Mouse (Mus musculus): ENCODE results near the gene Fxyd2. TPM values are rescaled to one million over a fixed set of nuclear protein-coding genes. Genes with fewer than 3 reads are reported as not detected.
A peak's percentile ranks its signal among the peaks of the same experiment; 100 is the strongest.

The Fxyd2 gene
- total and polyA plus RNA-seq, 3 experiments = 5.0 to 11.7 (median 5.2) TPM

- no peak for DNase-seq
These were observed 8.2 kb upstream of the Fxyd2 start for GRCm38 (mm10) chr9:45391299-45391698.

GRCm38 (mm10) chr9:45395218-45395617, 4.3 kb upstream of the Fxyd2 start:
- DNase-seq = no peak

- DNase-seq = no peak
These were observed 3.7 kb upstream of the Fxyd2 start for GRCm38 (mm10) chr9:45395796-45396195.

- DNase-seq = no peak
These were observed 1.1 kb upstream of the Fxyd2 start for GRCm38 (mm10) chr9:45398336-45398735.

DNA sequence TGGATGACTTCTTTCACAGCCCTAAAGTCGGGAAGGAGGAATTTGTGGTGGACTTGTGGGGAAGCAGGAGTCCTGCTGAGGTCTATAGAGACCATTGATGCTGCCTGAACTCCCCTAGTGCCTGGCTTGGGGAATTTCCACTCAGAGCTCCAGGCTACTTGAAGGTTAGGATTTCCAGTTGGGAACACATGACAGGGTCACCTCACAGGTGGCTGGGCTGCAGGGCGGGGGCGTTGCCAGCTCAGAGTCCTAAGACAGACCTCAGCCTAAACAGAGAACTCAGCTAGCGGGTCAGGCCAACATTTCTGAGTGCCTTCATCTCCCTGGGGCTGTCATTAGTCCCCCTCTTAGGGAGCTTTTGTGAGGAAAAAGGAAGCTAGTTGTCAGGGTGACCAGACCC, 2.4 kb downstream of the Fxyd2 start:
- DNase-seq = no peak

DNA sequence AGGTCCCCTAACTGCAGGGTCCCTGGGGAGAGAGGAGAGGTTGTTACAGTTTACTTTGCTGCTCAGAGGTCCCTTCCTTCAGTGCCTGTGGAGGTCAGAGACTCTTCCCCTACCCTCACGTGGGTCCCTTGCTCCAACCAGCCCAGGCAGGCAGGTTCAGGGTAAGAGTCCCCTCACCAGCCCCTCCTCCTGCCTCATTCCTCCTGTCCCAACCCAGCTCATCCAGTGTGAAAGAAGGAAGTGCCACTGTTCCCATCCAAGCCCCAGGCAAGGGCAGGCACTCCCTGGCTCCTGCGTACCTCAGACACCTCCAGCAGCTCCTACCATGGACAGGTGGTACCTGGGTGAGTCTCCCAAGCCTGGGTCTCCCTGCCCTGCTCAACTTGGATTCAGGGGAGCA, 3.5 kb downstream of the Fxyd2 start:
- no peak for DNase-seq

DNA sequence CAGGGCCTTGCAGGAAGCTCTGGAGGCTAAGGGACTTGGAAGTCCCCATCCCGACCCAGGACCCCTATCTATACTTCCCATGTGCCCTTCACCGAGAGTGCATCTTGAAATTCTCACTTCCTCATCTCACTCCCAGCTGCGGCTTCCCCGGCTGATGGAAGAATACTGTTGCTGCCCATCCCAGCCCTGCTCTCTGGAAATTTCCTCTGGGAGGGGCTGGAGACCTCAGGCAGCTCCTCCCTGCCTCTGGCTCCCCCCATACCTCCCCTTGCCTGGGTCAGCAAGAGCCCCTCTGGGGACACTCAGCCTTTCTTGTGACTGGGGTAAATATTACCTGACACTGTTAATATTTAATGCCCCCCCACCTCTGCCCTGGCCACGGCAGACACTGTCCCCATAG, 6.2 kb downstream of the Fxyd2 start:
- no peak for DNase-seq

DNA sequence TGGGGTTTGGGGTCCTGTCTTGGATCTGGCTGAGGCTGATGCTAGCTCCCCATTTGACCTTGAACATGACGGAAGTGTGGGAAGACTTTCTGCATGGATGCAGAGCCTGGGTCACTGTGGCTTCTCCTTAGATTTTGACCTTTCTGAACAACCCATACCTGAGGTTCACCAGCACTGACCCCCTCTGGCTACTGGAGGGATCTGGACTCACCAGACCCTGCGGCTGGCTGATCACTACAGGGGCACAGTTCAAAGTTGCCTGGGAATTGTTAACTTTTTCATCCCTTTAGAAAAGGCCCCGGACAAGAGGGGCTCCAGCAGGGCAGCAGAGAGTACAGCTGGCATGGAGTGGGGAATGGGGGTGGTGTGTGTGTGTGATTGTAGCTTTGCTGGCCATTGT, 7.3 kb downstream of the Fxyd2 start:
- DNase-seq = no peak

GRCm38 (mm10) chr9:45407706-45408675, 8.5 kb downstream of the Fxyd2 start:
- DNase-seq = peak; percentile 80

DNA sequence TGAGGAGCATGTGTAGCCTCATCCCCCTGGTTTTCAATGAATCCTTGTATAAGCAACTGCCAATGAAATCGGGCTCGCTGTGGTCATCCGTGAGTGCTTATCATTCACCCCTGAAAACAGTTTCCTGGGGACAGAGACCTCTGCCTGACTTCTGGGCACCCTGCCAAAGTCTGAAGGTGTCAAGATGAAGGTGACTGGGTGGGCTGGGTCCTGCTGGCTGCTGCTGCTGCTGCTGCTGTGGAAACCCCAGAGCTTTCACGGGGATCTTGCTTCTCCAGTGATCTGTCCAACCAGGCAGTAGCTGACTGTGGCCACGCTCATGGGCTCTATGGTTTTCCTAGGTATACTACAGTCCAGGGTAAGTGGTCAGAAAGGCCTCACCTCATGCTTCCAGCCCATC, 10.7 kb downstream of the Fxyd2 start:
- no peak for DNase-seq

- DNase-seq = no peak
These were observed 11.1 kb downstream of the Fxyd2 start for GRCm38 (mm10) chr9:45410614-45411013.

DNA sequence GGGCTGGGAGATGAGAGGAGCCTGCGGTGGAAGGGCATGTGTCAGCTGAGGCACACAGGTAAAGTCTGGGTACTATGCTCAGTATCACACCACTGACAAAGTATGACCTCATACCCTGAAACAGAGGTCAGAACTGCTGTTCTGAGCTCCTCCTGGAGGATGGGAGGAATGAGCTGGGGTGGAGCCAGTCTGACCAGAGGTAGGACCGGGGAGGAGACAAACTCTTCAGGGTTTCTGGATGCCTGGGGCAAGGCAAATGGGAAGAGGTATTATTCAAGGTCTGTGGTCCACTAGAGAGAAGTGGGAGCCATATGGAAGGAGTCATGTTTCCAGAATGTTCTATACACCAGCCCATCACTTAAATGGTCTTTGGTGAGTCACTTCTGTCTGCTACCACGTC, 11.6 kb downstream of the Fxyd2 start:
- no peak for DNase-seq

- DNase-seq = no peak
These were observed 12.3 kb downstream of the Fxyd2 start for GRCm38 (mm10) chr9:45411803-45412202.

DNA sequence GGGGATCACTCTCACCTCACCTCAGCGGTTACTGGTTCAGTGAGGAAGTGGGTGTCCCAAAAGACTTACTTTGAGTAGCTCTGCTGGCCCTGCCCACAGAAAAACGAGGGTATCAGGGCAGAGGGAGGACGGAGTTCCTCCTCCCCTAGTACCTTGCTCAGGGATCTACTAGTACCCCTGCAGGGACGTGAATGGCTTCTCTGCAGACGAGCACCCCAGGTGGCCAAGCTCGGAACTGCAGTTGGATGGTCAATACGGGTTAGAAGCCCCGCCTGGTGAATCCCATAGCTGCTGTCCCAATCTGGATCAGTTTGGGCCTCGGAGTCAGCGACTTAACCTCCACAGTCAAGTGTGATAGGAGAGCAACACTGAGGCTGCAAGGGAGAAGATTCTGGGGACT, 12.8 kb downstream of the Fxyd2 start:
- DNase-seq = peak; percentile 82

- no peak for DNase-seq
These were observed 13.4 kb downstream of the Fxyd2 start for GRCm38 (mm10) chr9:45412700-45413477.

- DNase-seq = no peak
These were observed 14.1 kb downstream of the Fxyd2 start for GRCm38 (mm10) chr9:45413478-45414140.

DNA sequence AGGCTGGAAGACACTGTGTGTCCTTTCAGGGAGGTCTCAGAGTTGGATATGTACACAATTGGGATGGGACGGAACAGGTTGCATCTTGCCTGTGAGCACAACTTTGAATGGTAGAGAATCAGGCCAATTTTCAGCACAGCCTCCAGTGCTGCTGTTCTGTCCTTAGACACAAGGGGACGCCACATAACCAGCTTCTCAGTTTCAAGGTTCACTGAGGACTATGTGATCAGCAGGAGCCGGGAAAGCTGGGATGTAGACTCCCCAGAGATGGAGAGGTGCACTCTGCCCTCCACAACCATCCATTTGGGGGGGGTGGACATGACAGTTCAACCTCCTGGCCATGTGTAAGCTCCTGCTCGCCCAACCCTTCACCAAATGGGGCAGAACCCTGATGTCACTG, 16.4 kb downstream of the Fxyd2 start:
- no peak for DNase-seq

DNA sequence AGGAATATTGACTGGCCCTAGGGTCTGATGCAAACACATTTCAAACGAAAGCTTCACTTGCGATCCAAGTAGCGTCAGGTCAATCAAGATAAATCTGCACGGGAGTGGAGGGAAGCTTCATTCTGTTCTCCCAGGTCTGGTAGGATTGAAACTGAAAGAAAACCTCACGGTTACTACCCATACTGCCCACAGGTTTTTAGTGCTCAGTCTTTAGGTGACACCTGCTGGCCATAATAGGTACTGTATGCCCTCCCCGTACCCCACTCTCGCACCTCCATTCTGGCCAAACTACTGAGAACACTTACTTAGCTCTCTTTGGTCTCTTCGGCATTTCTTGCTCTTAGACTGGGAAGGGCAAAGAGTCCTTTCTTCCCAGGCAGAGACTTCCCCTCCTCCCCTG, 17.8 kb downstream of the Fxyd2 start:
- DNase-seq = peak; percentile 58

DNA sequence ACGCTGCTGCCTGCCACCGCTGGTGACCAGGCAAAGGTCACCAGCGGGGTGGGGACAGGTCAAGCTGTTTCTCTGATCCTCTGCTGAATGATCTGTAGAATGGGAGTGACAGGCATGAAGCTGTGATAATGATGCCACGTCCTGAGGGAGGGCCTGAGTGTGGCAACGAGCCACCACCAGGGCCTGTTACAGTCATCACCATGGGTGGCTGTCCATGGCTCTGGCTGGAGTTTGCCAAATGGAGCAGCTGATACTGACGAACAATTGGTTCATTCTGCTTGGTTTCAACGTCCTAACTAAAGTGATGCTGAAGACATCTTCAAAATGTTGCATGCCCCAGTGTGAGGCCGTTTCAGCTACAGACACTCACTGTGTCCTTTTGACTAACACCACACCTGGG, 18.8 kb downstream of the Fxyd2 start:
- DNase-seq = no peak

DNA sequence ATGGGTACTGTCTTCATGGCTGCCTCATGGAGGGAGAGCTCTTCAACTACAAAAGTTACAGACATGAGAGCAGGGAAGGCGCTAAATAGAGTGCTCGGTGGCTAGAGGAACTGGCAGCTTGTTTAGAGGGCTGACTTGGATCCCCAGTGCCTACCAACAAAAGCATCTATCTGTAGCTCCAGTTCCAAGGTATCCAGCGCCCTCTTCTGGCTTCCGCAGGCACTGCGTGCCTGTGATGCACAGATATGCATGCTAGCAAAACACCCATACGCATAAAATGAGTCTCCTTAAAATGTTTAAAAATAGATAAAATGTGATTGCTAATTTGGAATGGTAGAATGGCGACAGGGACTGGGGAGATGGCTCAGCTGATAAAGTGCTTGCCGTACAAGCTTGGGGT, 21.7 kb downstream of the Fxyd2 start:
- DNase-seq = no peak

- no peak for DNase-seq
These were observed 23.4 kb downstream of the Fxyd2 start for GRCm38 (mm10) chr9:45422761-45423298.

DNA sequence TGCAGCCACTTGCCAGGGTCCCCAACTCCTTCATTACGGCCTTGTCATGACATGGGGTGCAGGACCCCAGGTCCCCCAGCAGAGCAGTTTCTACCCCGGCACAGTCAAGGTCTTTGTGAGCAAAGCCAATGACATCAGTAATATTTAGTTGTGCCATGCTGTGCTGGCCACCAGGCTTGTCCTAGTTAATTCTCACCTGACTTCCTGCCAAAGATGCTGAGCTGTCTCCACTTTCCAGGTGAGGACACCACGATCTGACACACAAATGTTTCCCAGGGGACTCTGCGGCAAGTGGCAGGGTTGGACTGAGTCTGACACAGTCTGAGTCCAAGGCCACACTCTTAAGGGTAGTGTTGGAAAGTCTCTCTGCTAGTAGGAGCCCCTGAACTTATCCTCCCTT, 27.0 kb downstream of the Fxyd2 start, which contains the start of gene Dscaml1:
Gene Dscaml1, plus strand, starts transcription at position 173 of the 400 bp plus-strand sequence.
- DNase-seq = no peak

Measured in adrenal gland, adult 2 months (tissue).